Mouse (Mus musculus): ENCODE results near the gene Xpot. TPM values are rescaled to one million over a fixed set of nuclear protein-coding genes. Genes with fewer than 3 reads are reported as not detected.

The Xpot gene
- polyA plus RNA-seq, 1 experiment from 2014 or later, result 48.9 TPM

DNA sequence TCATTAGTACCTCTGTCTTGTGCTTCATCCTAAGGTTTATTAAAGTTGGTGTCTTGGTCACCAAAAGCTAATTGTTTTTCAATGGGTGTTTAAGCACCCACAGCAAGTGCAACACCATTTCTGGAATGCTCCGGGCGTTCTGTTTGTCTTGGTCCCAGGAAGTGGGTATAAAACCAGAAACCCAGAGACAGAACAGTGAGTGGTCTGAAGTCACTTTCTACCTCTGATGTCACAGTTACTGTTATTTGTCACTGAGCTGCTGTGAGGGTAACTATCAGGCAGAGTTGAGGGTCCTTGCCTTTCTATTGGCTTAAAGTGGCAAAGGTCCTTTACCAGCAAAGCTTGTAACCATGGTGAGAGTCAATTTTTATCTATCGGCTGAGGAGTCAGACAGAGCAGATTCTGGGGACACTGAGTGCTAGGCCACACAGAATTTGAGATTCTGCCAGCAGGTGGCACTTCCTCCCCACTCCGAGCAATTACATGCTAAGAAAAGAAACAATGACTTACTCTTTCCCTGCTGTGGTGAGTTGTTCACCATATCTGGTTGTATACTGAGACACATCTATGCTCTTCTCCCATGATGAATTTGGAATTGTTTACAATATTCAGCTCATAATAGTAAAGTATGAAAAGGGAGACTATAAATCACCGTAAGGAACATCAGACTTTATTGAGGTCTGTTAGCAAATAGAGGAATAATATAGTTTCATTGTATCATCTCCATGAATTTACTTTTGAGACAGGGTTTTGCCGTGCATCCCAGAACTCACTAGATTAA, 14.2 kb upstream of the Xpot start:
- WGBS, result 46% methylated on average over 6 of the region's 6 CpGs
- H3K9me3 ChIP-seq, result no peaks in the 10 kb centered on the region
- H3K27me3 ChIP-seq, result peaks cover 42% of the 10 kb centered on the region
- no peak for ATAC-seq (ENCODE audit: borderline replicate concordance, extremely low read depth, low FRiP score, low TSS enrichment)
- H3K4me3 ChIP-seq, result no peak overlapping the region
- 0 out of 2 replicates have a peak overlapping the region, but pooled peaks have one; percentile 21 for H3K9ac ChIP-seq
- H3K4me2 ChIP-seq, result peak overlapping the region; percentile 96
- no peaks in the 10 kb centered on the region for H3K36me3 ChIP-seq
- H3K4me1 ChIP-seq, result peaks cover 12% of the 10 kb centered on the region
- no peak overlapping the region for H3K27ac ChIP-seq

DNA sequence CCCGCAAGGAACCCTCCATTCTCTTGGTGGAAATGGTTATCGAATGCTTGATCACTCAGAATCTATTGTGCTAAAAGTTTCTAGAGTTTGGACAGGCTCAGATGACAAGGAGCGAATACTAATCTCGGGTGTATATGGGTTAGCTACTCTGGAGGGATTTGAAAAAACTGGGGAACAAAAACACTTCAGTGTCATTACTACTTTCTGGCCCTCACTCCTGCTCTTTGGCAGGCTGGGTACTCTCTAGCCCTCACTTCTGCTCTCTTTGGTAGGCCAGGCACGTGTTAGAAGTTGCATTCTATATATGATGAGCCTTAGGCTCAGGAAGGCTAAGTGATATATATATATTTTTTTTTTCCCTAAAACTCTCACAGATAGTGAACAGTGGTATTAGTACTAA, 13.4 kb upstream of the Xpot start:
- H3K36me3 ChIP-seq, result no peaks in the 10 kb centered on the region
- H3K4me2 ChIP-seq, result no peak overlapping the region
- H3K27ac ChIP-seq, result no peak overlapping the region
- WGBS, result 78% methylated on average over 5 of the region's 5 CpGs
- H3K9ac ChIP-seq, result no peak overlapping the region
- H3K27me3 ChIP-seq, result peaks cover 42% of the 10 kb centered on the region
- H3K9me3 ChIP-seq, result no peaks in the 10 kb centered on the region
- H3K4me3 ChIP-seq, result no peak overlapping the region
- peaks cover 12% of the 10 kb centered on the region for H3K4me1 ChIP-seq
- ATAC-seq (ENCODE audit: borderline replicate concordance, extremely low read depth, low FRiP score, low TSS enrichment), result no peak

DNA sequence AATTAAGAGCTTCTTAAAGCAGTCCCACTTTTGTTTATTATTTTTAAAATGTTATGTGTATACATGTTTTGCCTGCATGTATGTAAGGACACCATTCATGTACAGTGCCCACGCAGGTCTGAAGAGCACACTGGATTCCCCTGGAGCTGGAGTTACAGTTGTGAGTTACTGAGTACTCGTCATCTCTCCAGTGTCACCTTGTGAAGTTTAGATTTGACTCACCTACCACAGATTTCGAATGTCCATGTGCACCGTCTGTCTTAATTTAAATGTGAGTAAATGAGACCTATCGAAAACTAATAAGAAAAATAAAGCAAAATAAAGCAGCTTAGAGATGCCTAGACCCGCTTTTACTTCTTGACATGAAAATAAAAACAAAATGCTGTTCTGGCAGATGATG, 10.1 kb upstream of the Xpot start:
- 77% methylated on average over 6 of the region's 6 CpGs for WGBS
- H3K27ac ChIP-seq, result no peak overlapping the region
- no peaks in the 10 kb centered on the region for H3K36me3 ChIP-seq
- H3K4me3 ChIP-seq, result no peak overlapping the region
- H3K9me3 ChIP-seq, result no peaks in the 10 kb centered on the region
- no peak for ATAC-seq (ENCODE audit: borderline replicate concordance, extremely low read depth, low FRiP score, low TSS enrichment)
- H3K9ac ChIP-seq, result no peak overlapping the region
- H3K4me2 ChIP-seq, result no peak overlapping the region
- peaks cover 21% of the 10 kb centered on the region for H3K27me3 ChIP-seq
- H3K4me1 ChIP-seq, result peaks cover 4% of the 10 kb centered on the region; the same call in 1 of the 2 replicates

DNA sequence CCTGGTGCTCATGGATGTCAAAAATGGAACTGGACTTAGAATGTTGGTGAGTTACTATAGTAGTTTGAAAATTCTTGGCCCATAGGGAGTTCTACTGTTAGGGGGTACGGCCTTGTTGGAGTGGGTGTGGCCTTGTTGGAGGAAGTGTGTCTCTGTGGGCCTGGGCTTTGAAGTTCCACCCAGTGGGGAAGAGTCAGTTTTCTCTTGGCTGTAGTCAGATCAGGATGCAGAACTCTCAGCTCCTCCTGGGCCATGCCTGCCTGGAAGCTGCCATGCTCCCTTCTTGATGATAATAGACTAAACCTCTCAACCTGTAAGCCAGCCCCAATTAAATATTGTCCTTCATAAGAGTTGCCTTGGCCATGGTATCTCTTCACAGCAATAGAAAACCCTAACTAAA, 8.0 kb upstream of the Xpot start:
- no peak overlapping the region for H3K27ac ChIP-seq
- no peak overlapping the region for H3K4me3 ChIP-seq
- H3K4me2 ChIP-seq, result no peak overlapping the region
- no peaks in the 10 kb centered on the region for H3K4me1 ChIP-seq
- H3K9ac ChIP-seq, result no peak overlapping the region
- H3K36me3 ChIP-seq, result no peaks in the 10 kb centered on the region
- H3K9me3 ChIP-seq, result no peaks in the 10 kb centered on the region
- 45% methylated on average over 1 of the region's 1 CpGs for WGBS
- 0 out of 2 replicates have a peak, but pooled peaks cover 2% of the 10 kb centered on the region for H3K27me3 ChIP-seq
- ATAC-seq (ENCODE audit: borderline replicate concordance, extremely low read depth, low FRiP score, low TSS enrichment), result no peak

DNA sequence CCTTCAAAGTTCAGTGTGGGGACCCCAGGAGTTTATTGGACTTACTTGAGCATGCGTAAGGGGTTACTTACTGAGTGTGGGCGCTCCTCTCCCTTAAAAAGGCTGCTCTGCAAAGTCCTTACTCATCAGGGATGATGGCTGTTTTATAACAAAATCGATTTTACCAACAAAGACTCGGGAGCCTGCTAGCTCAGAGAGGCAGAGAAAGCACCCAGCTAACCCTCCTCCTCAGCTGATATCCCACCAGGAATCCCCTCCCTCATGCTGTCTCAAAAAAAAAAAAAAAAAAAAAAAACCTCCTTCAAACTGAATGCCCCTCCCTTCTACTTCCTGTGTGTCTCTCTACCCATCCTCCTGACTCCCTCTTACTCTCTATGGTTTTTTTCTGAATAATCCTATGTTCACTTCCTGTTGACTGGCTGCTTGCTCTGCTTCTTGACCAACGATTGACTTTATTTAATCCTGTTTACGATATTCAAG, 2.5 kb upstream of the Xpot start:
- Histone ChIP-seq H3K4me3 (no peak overlapping the region), H3K4me2 (no peak overlapping the region), H3K36me3 (no peaks in the 10 kb centered on the region), H3K27me3 (no peaks in the 10 kb centered on the region), H3K9me3 (no peaks in the 10 kb centered on the region), H3K4me1 (peaks cover 14% of the 10 kb centered on the region), H3K27ac (no peak overlapping the region), H3K9ac (no peak overlapping the region)
- ATAC-seq (ENCODE audit: borderline replicate concordance, extremely low read depth, low FRiP score, low TSS enrichment), result no peak
- WGBS, result 84% methylated on average over 6 of the region's 6 CpGs

DNA sequence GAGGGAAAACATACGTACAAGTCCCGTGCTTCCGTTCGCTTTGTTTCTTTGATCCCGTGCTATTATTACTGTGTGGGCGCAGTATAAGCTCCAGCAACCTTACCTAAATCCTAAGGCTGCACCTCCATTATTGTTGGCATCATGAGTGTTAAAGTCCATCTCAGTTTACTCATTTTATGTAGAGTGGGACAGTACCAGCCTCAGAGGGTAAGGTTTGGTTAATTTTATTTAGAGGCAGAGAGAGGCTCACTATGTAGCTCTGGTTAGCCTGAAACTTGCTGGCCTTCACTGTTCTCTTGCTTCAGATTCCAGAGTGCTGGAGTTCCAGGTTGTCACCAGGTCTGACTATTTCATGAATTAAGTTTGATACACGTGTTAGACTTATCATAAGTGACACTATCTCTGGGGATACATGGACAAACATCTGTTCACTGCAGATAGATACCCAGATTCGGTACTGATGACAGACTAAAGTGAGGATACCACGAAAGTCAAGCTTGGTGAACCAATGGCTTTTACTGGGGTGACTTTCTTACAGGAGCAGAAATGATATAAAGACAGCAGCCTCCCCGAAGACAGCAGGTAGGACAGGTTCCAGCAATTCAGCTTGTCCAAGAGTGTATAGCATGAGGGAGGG, 1.2 kb upstream of the Xpot start:
- Histone ChIP-seq H3K9me3 (no peaks in the 10 kb centered on the region), H3K27ac (no peak overlapping the region), H3K4me2 (peak overlapping the region; percentile 57), H3K4me3 (peak overlapping the region; percentile 83), H3K27me3 (no peaks in the 10 kb centered on the region), H3K36me3 (peaks cover 2% of the 10 kb centered on the region), H3K9ac (no peak overlapping the region), H3K4me1 (peaks cover 14% of the 10 kb centered on the region)
- 80% methylated on average over 10 of the region's 10 CpGs for WGBS
- no peak for ATAC-seq (ENCODE audit: borderline replicate concordance, extremely low read depth, low FRiP score, low TSS enrichment)

DNA sequence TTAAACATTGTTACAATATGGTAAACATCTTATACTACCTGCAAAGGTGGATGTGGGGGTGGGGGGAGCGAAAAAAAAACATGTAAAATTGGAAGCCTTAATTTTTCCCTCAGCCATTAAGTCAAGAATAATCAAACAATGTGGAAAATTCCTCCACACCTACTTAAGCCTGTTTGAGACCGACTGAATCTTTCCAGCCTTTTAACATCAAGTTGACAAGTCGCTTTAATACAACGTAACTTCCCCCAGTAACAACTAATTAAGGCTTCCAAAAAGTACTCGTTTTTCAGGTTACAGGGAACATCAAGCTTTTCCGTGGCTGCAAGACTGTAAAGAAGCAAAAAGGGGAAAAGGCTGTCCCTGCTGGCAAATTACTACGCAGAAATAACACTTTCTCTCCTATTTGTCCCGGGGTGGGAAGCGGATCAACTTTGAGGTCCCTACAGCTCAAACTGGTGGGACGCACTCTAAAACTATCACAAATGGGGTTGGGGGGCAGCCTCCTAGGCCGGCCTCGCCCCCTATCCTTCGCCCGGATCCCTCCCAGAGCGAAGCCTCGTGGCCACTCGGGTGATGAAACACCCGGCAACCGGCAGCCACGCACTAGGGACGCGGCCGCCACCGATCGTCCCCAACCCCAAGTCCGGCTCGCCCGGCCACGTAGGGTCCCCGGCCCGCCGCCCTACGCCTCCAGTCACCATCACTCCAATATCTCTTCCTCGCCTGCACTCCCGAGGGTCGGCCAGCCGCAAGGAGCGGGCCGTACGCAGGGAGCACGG, 536 bp downstream of the Xpot start:
- WGBS, result under 1% methylated on average over 41 of the region's 41 CpGs
- no peaks in the 10 kb centered on the region for H3K27me3 ChIP-seq
- peak overlapping the region; percentile 83 for H3K4me3 ChIP-seq
- H3K36me3 ChIP-seq, result peaks cover 19% of the 10 kb centered on the region
- no peak for ATAC-seq (ENCODE audit: borderline replicate concordance, extremely low read depth, low FRiP score, low TSS enrichment)
- H3K4me1 ChIP-seq, result peaks cover 14% of the 10 kb centered on the region
- H3K4me2 ChIP-seq, result peak overlapping the region; percentile 57
- peak overlapping the region; percentile 94 for H3K27ac ChIP-seq
- peak overlapping the region; percentile 82 for H3K9ac ChIP-seq
- no peaks in the 10 kb centered on the region for H3K9me3 ChIP-seq

DNA sequence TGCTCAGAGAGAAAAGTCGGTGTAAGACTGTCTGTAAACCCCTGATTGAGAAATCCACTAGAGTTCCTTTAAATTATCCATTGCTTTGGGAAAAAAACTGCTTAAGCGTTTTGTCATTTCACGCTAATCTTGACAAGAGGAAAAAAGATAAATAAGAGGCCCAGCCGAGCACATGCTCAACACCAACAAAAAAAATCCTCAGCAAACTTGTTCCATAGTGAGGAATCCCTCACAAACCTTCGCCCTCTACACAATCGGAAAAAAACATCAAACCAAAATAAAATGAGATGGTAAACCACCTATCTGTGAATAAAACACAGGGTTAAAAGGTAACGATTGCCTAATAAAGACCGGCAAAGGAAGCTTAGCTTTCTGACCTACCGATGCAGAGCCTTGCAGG, 1.1 kb downstream of the Xpot start:
- H3K27ac ChIP-seq, result 0 out of 2 replicates have a peak overlapping the region, but pooled peaks have one; percentile 94
- WGBS, result 4% methylated on average over 9 of the region's 9 CpGs

DNA sequence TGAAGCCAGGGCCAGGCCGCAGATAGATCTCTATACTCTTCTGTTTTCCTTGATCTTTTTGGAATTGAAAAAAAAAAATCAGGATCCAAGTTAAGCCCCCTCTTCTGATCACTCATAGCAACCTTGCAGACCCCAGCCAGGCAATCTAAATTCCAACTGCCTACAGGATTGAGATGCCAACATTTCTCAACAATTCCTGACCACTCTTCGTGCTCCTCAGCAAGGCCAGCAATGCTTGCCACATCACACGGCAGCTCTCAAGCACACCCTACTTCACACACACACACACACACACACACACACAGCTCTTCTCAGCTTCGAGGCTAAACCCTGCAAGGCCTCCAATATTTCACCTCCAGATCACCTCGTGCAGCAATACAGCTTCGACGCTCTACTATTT, 2.5 kb downstream of the Xpot start:
- Histone ChIP-seq H3K27me3 (no peaks in the 10 kb centered on the region), H3K9ac (no peak overlapping the region), H3K4me1 (peaks cover 14% of the 10 kb centered on the region), H3K4me3 (no peak overlapping the region), H3K9me3 (no peaks in the 10 kb centered on the region), H3K36me3 (peaks cover 36% of the 10 kb centered on the region), H3K4me2 (no peak overlapping the region), H3K27ac (no peak overlapping the region)
- no peak for ATAC-seq (ENCODE audit: borderline replicate concordance, extremely low read depth, low FRiP score, low TSS enrichment)
- 66% methylated on average over 7 of the region's 7 CpGs for WGBS

More for the DNA sequence above, 1.1 kb downstream of the Xpot start:
- Histone ChIP-seq H3K4me3 (peak overlapping the region; percentile 83), H3K9ac (peak overlapping the region; percentile 82), H3K9me3 (no peaks in the 10 kb centered on the region), H3K4me1 (peaks cover 14% of the 10 kb centered on the region), H3K4me2 (peak overlapping the region; percentile 57), H3K27me3 (no peaks in the 10 kb centered on the region), H3K36me3 (peaks cover 24% of the 10 kb centered on the region)
- no peak for ATAC-seq (ENCODE audit: borderline replicate concordance, extremely low read depth, low FRiP score, low TSS enrichment)

DNA sequence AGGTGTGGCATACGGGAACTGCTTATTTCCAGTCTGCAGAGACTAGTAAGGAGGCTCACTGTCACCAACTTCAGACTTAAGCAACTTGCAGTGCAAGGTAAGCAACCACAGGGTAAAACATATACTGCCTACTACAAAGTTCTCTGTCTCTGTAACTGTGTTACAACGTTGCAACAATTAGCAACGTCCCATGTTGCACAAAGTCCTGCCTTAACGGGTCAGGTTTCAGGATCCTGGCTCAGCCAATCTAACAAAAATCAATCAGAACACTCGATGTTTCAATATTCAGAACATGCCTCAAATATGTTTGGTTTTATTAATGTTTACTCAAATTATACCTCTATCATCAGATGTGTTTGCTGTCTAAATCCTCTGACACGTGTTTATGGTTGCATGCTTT, 3.7 kb downstream of the Xpot start:
- Histone ChIP-seq H3K36me3 (peaks cover 47% of the 10 kb centered on the region), H3K4me3 (no peak overlapping the region), H3K27ac (no peak overlapping the region), H3K9ac (no peak overlapping the region), H3K27me3 (no peaks in the 10 kb centered on the region), H3K4me2 (no peak overlapping the region), H3K9me3 (no peaks in the 10 kb centered on the region), H3K4me1 (peaks cover 14% of the 10 kb centered on the region)
- no peak for ATAC-seq (ENCODE audit: borderline replicate concordance, extremely low read depth, low FRiP score, low TSS enrichment)
- WGBS, result 81% methylated on average over 6 of the region's 6 CpGs

DNA sequence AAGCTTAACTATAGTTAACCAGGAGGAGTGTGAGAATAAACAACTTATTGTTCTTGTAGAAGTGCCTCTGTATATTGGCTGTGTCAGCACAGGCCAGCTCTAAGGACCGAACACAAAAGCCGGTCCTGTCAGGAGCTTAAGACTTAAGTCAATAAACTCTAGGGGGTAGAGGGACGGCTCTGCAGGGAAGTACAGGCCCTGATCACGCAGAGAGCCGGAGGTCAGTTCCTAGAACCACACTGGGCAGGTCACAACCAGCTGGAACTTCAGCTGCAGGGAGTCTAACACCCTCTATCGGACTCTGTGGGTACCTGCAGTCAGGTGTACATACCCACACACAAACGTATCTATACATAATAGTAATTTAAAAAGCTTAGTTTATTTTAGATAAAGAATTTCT, 10.2 kb downstream of the Xpot start:
- no peak overlapping the region for H3K4me2 ChIP-seq
- H3K9me3 ChIP-seq, result no peaks in the 10 kb centered on the region
- no peaks in the 10 kb centered on the region; the same call in 1 of the 2 replicates for H3K4me1 ChIP-seq
- no peak for ATAC-seq (ENCODE audit: borderline replicate concordance, extremely low read depth, low FRiP score, low TSS enrichment)
- H3K27ac ChIP-seq, result no peak overlapping the region
- no peak overlapping the region for H3K9ac ChIP-seq
- H3K4me3 ChIP-seq, result no peak overlapping the region
- WGBS, result 51% methylated on average over 7 of the region's 7 CpGs
- peaks cover 86% of the 10 kb centered on the region for H3K36me3 ChIP-seq
- H3K27me3 ChIP-seq, result no peaks in the 10 kb centered on the region
